Mouse (Mus musculus) right cerebral cortex, postnatal 4 days (tissue): Measurements from ENCODE around the gene Dgkh.

Experiments
- DNase-seq: peaks from one replicate; pipeline ENCODE4 v3.0.0-alpha.2; 2022

The Dgkh gene

GRCm38 (mm10) chr14:78668291-78668690 is 64.3 kb downstream of the Dgkh start:
- DNase-seq = peak; percentile 78

GRCm38 (mm10) chr14:78667763-78668162 is 64.8 kb downstream of the Dgkh start:
- DNase-seq = no peak

GRCm38 (mm10) chr14:78662641-78663040 is 69.9 kb downstream of the Dgkh start:
- no peak for DNase-seq

- no peak for DNase-seq
These were observed 71.1 kb downstream of the Dgkh start for GRCm38 (mm10) chr14:78661462-78661861.

- DNase-seq = no peak
These were observed 73.9 kb downstream of the Dgkh start for GRCm38 (mm10) chr14:78658697-78659096.

GRCm38 (mm10) chr14:78656832-78657626 is 75.5 kb downstream of the Dgkh start:
- DNase-seq = no peak

- no peak for DNase-seq
These were observed 77.5 kb downstream of the Dgkh start for GRCm38 (mm10) chr14:78654939-78655556.

- DNase-seq = no peak
These were observed 78.4 kb downstream of the Dgkh start for GRCm38 (mm10) chr14:78654196-78654595.

- no peak for DNase-seq
These were observed 79.2 kb downstream of the Dgkh start for GRCm38 (mm10) chr14:78653333-78653732.

GRCm38 (mm10) chr14:78651696-78652095 is 80.9 kb downstream of the Dgkh start:
- DNase-seq = no peak

- DNase-seq = no peak
These were observed 82.0 kb downstream of the Dgkh start for GRCm38 (mm10) chr14:78650379-78651095.

- DNase-seq = no peak
These were observed 82.9 kb downstream of the Dgkh start for GRCm38 (mm10) chr14:78649525-78650274.

- DNase-seq = no peak
These were observed 87.0 kb downstream of the Dgkh start for GRCm38 (mm10) chr14:78645622-78646021.

- no peak for DNase-seq
These were observed 91.3 kb downstream of the Dgkh start for GRCm38 (mm10) chr14:78641314-78641713.

GRCm38 (mm10) chr14:78639691-78640090 is 92.9 kb downstream of the Dgkh start:
- DNase-seq = no peak

GRCm38 (mm10) chr14:78635612-78636400 is 96.8 kb downstream of the Dgkh start:
- DNase-seq = no peak

GRCm38 (mm10) chr14:78632747-78633146 is 99.8 kb downstream of the Dgkh start:
- no peak for DNase-seq

GRCm38 (mm10) chr14:78630923-78631875 is 101.4 kb downstream of the Dgkh start:
- DNase-seq = no peak

GRCm38 (mm10) chr14:78627516-78628275 is 104.9 kb downstream of the Dgkh start:
- no peak for DNase-seq

- DNase-seq = no peak
These were observed 113.7 kb downstream of the Dgkh start for GRCm38 (mm10) chr14:78618883-78619295.
